Mouse (Mus musculus): ENCODE results near the gene Wdr47.
"Not testable (repeated sequence)": the region's sequence is repeated elsewhere in the genome, so short reads cannot be mapped to it uniquely, and the experiment has no call there.

The Wdr47 gene

DNA sequence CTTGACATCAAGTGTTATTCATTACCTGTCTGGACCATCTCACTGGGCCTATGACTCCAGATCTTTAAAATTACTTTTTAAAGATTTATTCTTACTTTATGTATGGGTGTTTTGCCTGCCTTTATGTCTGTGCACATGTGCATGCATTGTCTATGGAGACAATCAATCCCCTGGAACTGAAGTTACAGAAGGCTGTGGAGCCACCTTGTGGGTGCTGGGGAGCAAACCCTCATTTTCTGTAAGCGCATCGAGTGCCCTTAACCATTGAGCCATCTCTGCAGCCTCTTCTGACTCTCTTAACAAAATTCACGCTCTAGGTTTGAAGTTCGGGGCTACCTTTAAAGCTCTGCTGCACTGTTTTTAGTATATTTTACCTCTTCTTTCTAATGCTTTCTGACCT is 48.3 kb downstream of the Wdr47 start:
- DNase-seq: no peak

- no peak for DNase-seq
Measured at GRCm38 (mm10) chr3:108640998-108641397, 49.9 kb downstream of the Wdr47 start.

- no peak for DNase-seq
Measured at GRCm38 (mm10) chr3:108644856-108645255, 53.8 kb downstream of the Wdr47 start.

GRCm38 (mm10) chr3:108646036-108646435 is 55.0 kb downstream of the Wdr47 start:
- DNase-seq: no peak

DNA sequence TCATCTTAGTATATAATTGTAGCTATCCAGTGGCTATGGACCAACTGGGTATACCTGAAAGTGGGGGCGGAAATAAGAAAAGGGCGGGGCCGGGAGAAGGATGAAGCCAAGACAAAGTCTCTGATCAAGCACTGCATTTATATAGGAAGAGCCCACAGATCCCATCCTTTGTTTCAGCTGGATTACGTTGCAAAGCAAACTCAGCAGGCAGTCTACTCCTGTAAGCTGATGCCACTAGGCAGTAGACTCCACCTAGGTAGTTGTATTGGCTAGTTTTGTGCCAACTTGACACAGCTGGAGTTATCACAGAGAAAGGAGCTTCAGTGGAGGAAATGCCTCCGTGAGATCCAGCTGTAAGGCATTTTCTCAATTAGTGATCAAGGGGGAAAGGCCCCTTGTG is 56.6 kb downstream of the Wdr47 start:
- DNase-seq: not testable (repeated sequence)

DNA sequence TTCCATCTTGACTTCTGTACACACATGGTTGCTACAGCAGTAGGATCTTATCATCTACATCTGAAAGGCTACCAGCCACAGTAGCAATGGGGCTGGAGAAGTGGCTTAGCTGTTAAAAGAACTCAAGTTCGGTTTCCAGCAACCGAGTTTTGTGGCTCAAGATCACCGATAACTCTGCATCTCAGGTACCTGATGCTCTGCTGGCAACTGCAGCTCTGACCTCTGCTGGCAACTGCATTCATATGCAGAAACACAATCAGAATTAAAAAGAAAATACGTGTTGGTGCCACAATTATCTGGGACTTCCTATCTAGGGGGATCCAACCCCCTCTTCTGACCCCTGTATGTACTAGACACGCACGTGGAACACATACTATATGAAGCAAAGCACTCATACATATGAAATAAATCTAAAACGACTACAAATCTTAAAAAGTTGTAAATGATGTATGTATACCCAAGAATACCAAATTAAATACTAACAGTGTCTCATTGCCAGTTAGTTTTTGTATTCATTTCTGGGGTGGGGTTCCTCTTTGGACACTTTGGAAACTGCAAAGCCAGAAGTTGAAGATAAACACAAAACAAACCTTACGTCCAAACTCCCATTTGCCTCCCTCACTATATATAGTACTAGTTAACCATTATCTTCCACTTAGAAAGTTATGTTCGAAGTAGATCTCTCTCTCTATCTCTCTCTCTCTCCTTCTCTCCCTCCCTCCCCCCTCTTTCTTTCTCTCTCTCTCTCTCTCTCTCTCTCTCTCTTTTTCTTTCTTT is 62.0 kb downstream of the Wdr47 start:
- peak; percentile 16 for DNase-seq

- peak; percentile 97 for DNase-seq
Measured at GRCm38 (mm10) chr3:108653710-108654379, 62.8 kb downstream of the Wdr47 start, which contains the start of gene Clcc1. Gene Clcc1, plus strand, starts transcription at chr3:108653913.

- DNase-seq: no peak
Measured at GRCm38 (mm10) chr3:108654566-108654965, 63.5 kb downstream of the Wdr47 start.

GRCm38 (mm10) chr3:108655486-108655885 is 64.4 kb downstream of the Wdr47 start:
- DNase-seq: no peak

DNA sequence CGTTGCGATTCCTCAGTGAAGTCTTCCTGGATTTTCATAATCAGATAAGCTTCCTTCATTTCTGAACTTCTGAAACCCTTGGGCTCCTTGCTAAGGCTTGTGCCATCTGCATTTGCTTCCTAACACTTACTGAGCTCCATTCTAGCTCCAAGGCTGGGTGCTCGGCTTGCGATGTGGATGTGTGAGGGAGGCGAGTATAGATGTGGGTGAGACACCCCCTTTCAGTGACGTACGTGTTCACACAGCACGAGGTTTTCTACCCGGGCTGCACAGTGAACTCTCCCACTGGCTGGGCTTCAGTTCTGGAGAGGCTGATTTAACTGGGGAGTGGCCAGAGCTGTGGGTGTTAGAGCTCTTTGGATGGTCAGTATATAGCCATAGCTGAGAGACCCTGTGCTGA is 67.5 kb downstream of the Wdr47 start:
- DNase-seq: no peak

GRCm38 (mm10) chr3:108660941-108661340 is 69.9 kb downstream of the Wdr47 start:
- DNase-seq: no peak

DNA sequence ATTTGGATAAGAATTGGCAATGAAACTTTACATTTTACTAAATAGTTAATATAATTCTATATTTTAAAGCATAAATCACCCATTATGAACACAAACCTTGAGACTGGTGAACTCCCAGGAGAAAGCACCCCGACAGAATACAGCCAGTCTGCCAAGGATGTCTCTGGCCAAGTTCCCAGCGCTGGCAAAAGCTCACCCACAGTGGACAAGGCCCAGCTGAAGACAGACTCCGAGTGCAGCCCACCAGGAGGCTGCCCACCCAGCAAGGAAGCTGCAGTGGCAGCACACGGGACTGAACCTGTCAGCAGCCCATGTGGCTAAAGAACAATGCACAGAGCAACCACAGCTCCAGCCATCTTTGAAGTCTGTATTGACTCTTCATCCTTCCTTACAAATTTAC is 85.5 kb downstream of the Wdr47 start:
- no peak for DNase-seq

GRCm38 (mm10) chr3:108681004-108681403 is 89.9 kb downstream of the Wdr47 start:
- DNase-seq: no peak

GRCm38 (mm10) chr3:108683597-108683996 is 92.5 kb downstream of the Wdr47 start:
- not testable (repeated sequence) for DNase-seq

GRCm38 (mm10) chr3:108685701-108686100 is 94.6 kb downstream of the Wdr47 start:
- no peak for DNase-seq

GRCm38 (mm10) chr3:108689015-108689441 is 97.9 kb downstream of the Wdr47 start:
- peak; percentile 12 for DNase-seq

DNA sequence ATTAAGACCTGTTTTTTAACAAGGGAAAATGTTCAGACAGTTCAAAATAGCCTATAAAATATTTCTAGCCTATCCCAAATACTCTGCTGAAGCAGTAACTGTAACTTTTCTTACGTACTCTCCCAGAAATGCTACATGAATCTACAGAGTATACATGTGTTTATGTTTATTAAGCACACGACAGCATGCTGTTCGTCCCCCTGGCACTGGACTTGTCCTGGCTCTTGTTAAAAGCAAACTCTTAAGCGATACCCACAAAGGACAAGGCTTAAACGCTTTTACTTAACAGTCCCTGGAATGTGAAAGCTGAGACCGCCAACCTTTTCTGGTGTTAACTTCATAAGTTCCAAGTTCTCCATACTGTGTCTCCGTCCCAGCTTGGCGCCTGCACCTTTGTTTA is 98.4 kb downstream of the Wdr47 start:
- no peak for DNase-seq

DNA sequence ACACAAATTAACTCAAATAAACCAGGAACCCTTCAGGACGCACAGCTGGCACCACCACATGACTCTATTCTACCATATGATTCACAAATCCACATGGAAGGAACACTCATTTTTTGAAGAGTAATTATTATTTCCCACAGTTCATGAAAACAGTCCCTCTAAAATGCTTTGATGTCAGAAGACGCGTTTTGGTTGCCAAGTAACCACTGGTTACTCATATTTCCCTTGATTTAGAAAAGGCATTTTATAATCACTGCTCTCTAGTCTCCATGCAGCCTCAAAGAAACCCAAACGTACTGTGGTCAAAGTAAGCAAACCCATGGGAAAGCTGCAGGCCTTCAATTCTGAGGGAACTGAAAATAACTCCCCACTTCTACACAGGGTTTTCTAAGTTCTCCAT is 98.9 kb downstream of the Wdr47 start:
- DNase-seq: peak; percentile 22

- peak; percentile 46 for DNase-seq
Measured at GRCm38 (mm10) chr3:108694321-108694720, 103.2 kb downstream of the Wdr47 start.
